Mouse (Mus musculus) liver, embryonic 14.5 days (tissue): ENCODE results near the gene Celf2. TPM values are rescaled to one million over a fixed set of nuclear protein-coding genes. Genes with fewer than 3 reads are reported as not detected.

Experiments
- ATAC-seq: fragments of 200-750 bp; cut with Nextera tagmentation; 2 replicates; pipeline ENCODE4 v1.8.0; 2017; ENCODE audit warnings: moderate number of reproducible peaks, mild to moderate bottlenecking, moderate library complexity; ENCODE audit not compliant: insufficient read depth
- DNase-seq, 3 experiments: peaks; one replicate each; pipeline ENCODE4 v3.0.0-alpha.2; 2012 to 2013; ENCODE audit warnings: low read depth in 3 of 3, low spot score in 3 of 3
- H3K27ac ChIP-seq: fragments of 300-500 bp; sonication (generic); 2 replicates; pipeline ENCODE4 v1.5.1; 2014; ENCODE audit warnings: moderate library complexity, mild to moderate bottlenecking, control low read depth, inconsistent platforms
- H3K27me3 ChIP-seq: fragments of 300-500 bp; sonication (generic); 2 replicates; pipeline ENCODE4 v1.6.1; 2014; ENCODE audit warnings: mild to moderate bottlenecking, low read length, moderate library complexity; ENCODE audit not compliant: control insufficient read depth, insufficient read depth
- H3K36me3 ChIP-seq: fragments of 300-500 bp; sonication (generic); replicated peaks from 2 replicates; pipeline ENCODE4 v1.6.1; 2014; ENCODE audit warnings: low read depth; ENCODE audit not compliant: control insufficient read depth, insufficient read depth
- H3K4me1 ChIP-seq, 2 experiments: fragments of 200-500 bp in 1 of 2; fragments of 300-500 bp in 1 of 2; sonication (generic) in 1 of 2; replicated peaks; 2 replicates each; pipeline ENCODE4 v1.6.1; 2012 to 2014; ENCODE audit warnings: antibody characterized with exemption in 1 of 2, inconsistent platforms in 1 of 2, low read length in 1 of 2; ENCODE audit not compliant: control insufficient read depth in 2 of 2, insufficient read depth in 2 of 2
- H3K4me2 ChIP-seq: fragments of 300-500 bp; sonication (generic); 2 replicates; pipeline ENCODE4 v1.6.1; 2014; ENCODE audit warnings: low read depth, mild to moderate bottlenecking, control low read depth, moderate library complexity
- H3K4me3 ChIP-seq, 2 experiments: fragments of 200-500 bp in 1 of 2; fragments of 300-500 bp in 1 of 2; sonication (generic) in 1 of 2; 2 replicates each; pipeline ENCODE4 v1.5.1; 2012 to 2014; ENCODE audit warnings: low read depth in 2 of 2, low read length in 2 of 2, mild to moderate bottlenecking in 2 of 2, control low read depth in 1 of 2, inconsistent platforms in 1 of 2, moderate library complexity in 1 of 2; ENCODE audit not compliant: insufficient read depth in 1 of 2
- H3K9ac ChIP-seq: fragments of 300-500 bp; sonication (generic); replicated peaks from 2 replicates; pipeline ENCODE4 v1.6.1; 2014; ENCODE audit warnings: mild to moderate bottlenecking, control low read depth, moderate library complexity
- H3K9me3 ChIP-seq: fragments of 300-500 bp; sonication (generic); 2 replicates; pipeline ENCODE4 v1.6.1; 2016; ENCODE audit warnings: low read length, mixed read lengths; ENCODE audit not compliant: control insufficient read depth
- CTCF ChIP-seq: IDR thresholded peaks from 2 replicates; pipeline ENCODE4 v1.5.1; 2016; ENCODE audit warnings: antibody characterized with exemption, low read depth, control low read depth
- EP300 ChIP-seq: IDR thresholded peaks from 2 replicates; pipeline ENCODE4 v1.6.1; 2016; ENCODE audit warnings: antibody characterized with exemption, low read depth
- WGBS: fragments of 180-500 bp; shearing (Covaris S2); extraction: QIAGEN DNeasy Blood & Tissue Kit; methylation state at CpG from one replicate; pipeline ENCODE4 v1.1.7; 2014; ENCODE audit not compliant: insufficient replicate concordance; 5-methylcytosine and 5-hydroxymethylcytosine counted together
- polyA plus RNA-seq, 2 experiments: library from polyadenylated mRNA; depleted of rRNA in 1 of 2; stranded (reverse) in 1 of 2; unstranded in 1 of 2; fragments of >200 nt; fragmentation: Nextera tagmentation in 1 of 2; extraction: Ambion mirVana in 1 of 2; gene quantifications; 2 replicates each; pipeline versions ENCODE4 v1.2.1 to v1.2.3; 2012 to 2014

Gene Celf2
- polyA plus RNA-seq, 2 experiments: 3.9 to 7.8 TPM

- ATAC-seq (no peak), DNase-seq (no peak)
- no peak overlapping the region for H3K9ac ChIP-seq
- no peak overlapping the region for H3K4me2 ChIP-seq
- H3K27ac ChIP-seq: no peak overlapping the region
- WGBS: 71% methylated on average over 8 of the region's 8 CpGs
- H3K9me3 ChIP-seq: no peaks in the 10 kb centered on the region
- H3K36me3 ChIP-seq: no peaks in the 10 kb centered on the region
- H3K4me1 ChIP-seq: no peaks in the 10 kb centered on the region
- TF ChIP-seq EP300 (no peak), CTCF (no peak)
- H3K4me3 ChIP-seq: no peak overlapping the region
- H3K27me3 ChIP-seq: no peaks in the 10 kb centered on the region
Observed at GRCm38 (mm10) chr2:6884796-6885711, 624.3 kb downstream of the Celf2 start.

- Histone ChIP-seq H3K27me3 (no peaks in the 10 kb centered on the region), H3K9me3 (no peaks in the 10 kb centered on the region), H3K27ac (no peak overlapping the region), H3K9ac (no peak overlapping the region), H3K4me1 (no peaks in the 10 kb centered on the region), H3K4me2 (no peak overlapping the region), H3K36me3 (no peaks in the 10 kb centered on the region), H3K4me3 (no peak overlapping the region)
- ATAC-seq (no peak), DNase-seq (no peak)
- TF ChIP-seq CTCF: no peak
- TF ChIP-seq EP300: no peak
- 51% methylated on average over 13 of the region's 13 CpGs for whole genome bisulfite sequencing
Observed at GRCm38 (mm10) chr2:6883996-6884795, 625.2 kb downstream of the Celf2 start.

DNA sequence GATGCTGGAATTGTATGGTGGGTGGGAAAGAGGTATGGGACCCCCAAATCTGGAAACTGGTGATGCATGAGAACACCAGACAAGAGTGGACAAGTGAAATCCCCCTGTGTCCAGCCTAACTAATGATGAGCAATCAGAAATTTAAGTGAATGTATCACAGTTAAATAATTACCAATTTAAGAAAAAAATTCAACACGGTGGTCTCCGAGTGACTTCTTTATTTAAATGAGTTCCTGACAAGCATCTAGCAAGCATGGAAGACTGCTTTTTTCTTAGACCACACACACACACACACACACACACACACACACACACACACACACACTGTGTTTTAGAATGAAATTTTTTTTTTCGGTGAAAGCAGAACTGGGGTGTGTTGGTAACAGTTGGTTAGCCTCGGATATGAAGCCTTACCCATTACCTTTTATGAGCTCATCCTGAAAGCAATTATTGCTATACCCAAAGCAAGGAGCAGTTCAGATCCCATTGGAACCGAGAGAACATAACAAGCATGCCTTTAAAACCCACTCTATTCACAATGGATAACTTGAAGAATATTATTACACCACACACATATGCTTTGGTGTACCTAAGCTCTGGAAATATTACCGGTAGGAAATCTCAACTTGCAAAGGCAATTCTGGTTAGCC, 627.0 kb downstream of the Celf2 start:
- no peaks in the 10 kb centered on the region for H3K36me3 ChIP-seq
- H3K4me2 ChIP-seq: no peak overlapping the region
- ATAC-seq (no peak), DNase-seq (no peak)
- WGBS: 58% methylated on average over 6 of the region's 6 CpGs
- no peak overlapping the region for H3K27ac ChIP-seq
- no peaks in the 10 kb centered on the region for H3K4me1 ChIP-seq
- no peaks in the 10 kb centered on the region for H3K27me3 ChIP-seq
- TF ChIP-seq EP300: no peak
- TF ChIP-seq CTCF: no peak
- H3K4me3 ChIP-seq: no peak overlapping the region
- H3K9me3 ChIP-seq: no peaks in the 10 kb centered on the region
- no peak overlapping the region for H3K9ac ChIP-seq

- Histone ChIP-seq H3K9ac (no peak overlapping the region), H3K9me3 (no peaks in the 10 kb centered on the region), H3K27ac (no peak overlapping the region), H3K27me3 (no peaks in the 10 kb centered on the region), H3K36me3 (no peaks in the 10 kb centered on the region), H3K4me3 (no peak overlapping the region), H3K4me1 (no peaks in the 10 kb centered on the region), H3K4me2 (no peak overlapping the region)
- 68% methylated on average over 6 of the region's 6 CpGs for WGBS
- TF ChIP-seq CTCF: no peak
- TF ChIP-seq EP300: no peak
- DNase-seq (no peak), ATAC-seq (no peak)
Observed at GRCm38 (mm10) chr2:6880941-6881575, 628.3 kb downstream of the Celf2 start.
